Mouse (Mus musculus) lung, adult 2 months (tissue): ENCODE results near the gene Eri3. TPM values are rescaled to one million over a fixed set of nuclear protein-coding genes. Genes with fewer than 3 reads are reported as not detected.
A peak's percentile ranks its signal among the peaks of the same experiment; 100 is the strongest.

Experiments used
- DNase-seq: peaks from one replicate; pipeline ENCODE4 v3.0.0; 2022
- H3K4me1 ChIP-seq: fragments of 200-500 bp; 2 replicates; pipeline ENCODE4 v1.6.1; 2011; ENCODE audit warnings: low read length; ENCODE audit not compliant: control insufficient read depth, insufficient read depth
- H3K4me3 ChIP-seq: fragments of 200-500 bp; replicated peaks from 2 replicates; pipeline ENCODE3; 2011; ENCODE audit warnings: low read depth, mild to moderate bottlenecking, control low read depth, low read length; ENCODE audit errors: extremely low read depth
- CTCF ChIP-seq: fragments of 200-500 bp; IDR thresholded peaks from 2 replicates; pipeline ENCODE4 v1.5.1; 2011; ENCODE audit warnings: mild to moderate bottlenecking, low read length, control low read depth; ENCODE audit not compliant: insufficient read depth
- POLR2A ChIP-seq: fragments of 200-500 bp; IDR thresholded peaks from 2 replicates; pipeline ENCODE4 v1.6.1; 2011; ENCODE audit warnings: low read depth, mild to moderate bottlenecking, control low read depth, low read length, borderline replicate concordance; ENCODE audit errors: extremely low read depth
- WGBS: fragments of 180-500 bp; shearing (Covaris S2); methylation state at CpG from one replicate; pipeline ENCODE4 v1.1.7; 2018; 5-methylcytosine and 5-hydroxymethylcytosine counted together
- polyA plus RNA-seq: library from polyadenylated mRNA; depleted of rRNA; stranded (reverse); fragments of >200 nt; gene quantifications from 2 replicates; pipeline ENCODE4 v1.2.3, GENCODE M21; 2012

Gene Eri3
- polyA plus RNA-seq, 1 experiment: 74.3 TPM

GRCm38 (mm10) chr4:117666054-117666453, 115.9 kb downstream of the Eri3 start:
- TF ChIP-seq POLR2A (no peak), CTCF (no peak)
- WGBS: 83% methylated on average over 8 of the region's 8 CpGs
- H3K4me3 ChIP-seq: no peak overlapping the region
- DNase-seq: no peak
- H3K4me1 ChIP-seq: no peaks in the 10 kb centered on the region

- 81% methylated on average over 7 of the region's 7 CpGs for WGBS
- no peak overlapping the region for H3K4me3 ChIP-seq
- TF ChIP-seq CTCF (no peak), POLR2A (no peak)
These were observed 119.7 kb downstream of the Eri3 start for GRCm38 (mm10) chr4:117669874-117670273.

GRCm38 (mm10) chr4:117672042-117672441, 121.9 kb downstream of the Eri3 start:
- TF ChIP-seq CTCF: no peak
- TF ChIP-seq POLR2A: no peak

More at GRCm38 (mm10) chr4:117669874-117670273, 119.7 kb downstream of the Eri3 start:
- no peaks in the 10 kb centered on the region for H3K4me1 ChIP-seq
- no peak for DNase-seq

GRCm38 (mm10) chr4:117673901-117674300, 123.7 kb downstream of the Eri3 start:
- no peak for TF ChIP-seq CTCF
- no peak for TF ChIP-seq POLR2A
- DNase-seq: no peak
- H3K4me3 ChIP-seq: no peak overlapping the region
- 86% methylated on average over 3 of the region's 3 CpGs for WGBS
- H3K4me1 ChIP-seq: no peaks in the 10 kb centered on the region

More at GRCm38 (mm10) chr4:117672042-117672441, 121.9 kb downstream of the Eri3 start:
- no peaks in the 10 kb centered on the region for H3K4me1 ChIP-seq
- 81% methylated on average over 9 of the region's 9 CpGs for WGBS
- no peak overlapping the region for H3K4me3 ChIP-seq
- DNase-seq: no peak

- Histone ChIP-seq H3K4me3 (no peak overlapping the region), H3K4me1 (no peaks in the 10 kb centered on the region)
- 11% methylated on average over 3 of the region's 3 CpGs for WGBS
- DNase-seq: peak; percentile 71
- peak; percentile 91 for TF ChIP-seq CTCF
- no peak for TF ChIP-seq POLR2A
These were observed 126.7 kb downstream of the Eri3 start for GRCm38 (mm10) chr4:117676903-117677302.

GRCm38 (mm10) chr4:117680963-117681362, 130.8 kb downstream of the Eri3 start:
- H3K4me1 ChIP-seq: no peaks in the 10 kb centered on the region
- TF ChIP-seq CTCF (no peak), POLR2A (no peak)
- no peak overlapping the region for H3K4me3 ChIP-seq
- WGBS: 75% methylated on average over 6 of the region's 6 CpGs
- DNase-seq: no peak

- TF ChIP-seq CTCF (no peak), POLR2A (0 out of 2 replicates have a peak, but pooled peaks have one; percentile 9)
- DNase-seq: peak; percentile 86
- no peaks in the 10 kb centered on the region for H3K4me1 ChIP-seq
- H3K4me3 ChIP-seq: peak within 1 kb of the TSS; percentile 97
- under 1% methylated on average over 33 of the region's 33 CpGs for WGBS
These were observed 131.8 kb downstream of the Eri3 start, which contains the start of gene Dmap1 for GRCm38 (mm10) chr4:117681931-117682461. Dmap1 (minus strand) TSS chr4:117682273.

GRCm38 (mm10) chr4:117682463-117682862, 132.3 kb downstream of the Eri3 start:
- DNase-seq: no peak
- TF ChIP-seq POLR2A (no peak), CTCF (no peak)
- Histone ChIP-seq H3K4me1 (no peaks in the 10 kb centered on the region), H3K4me3 (peak overlapping the region; percentile 97)

- Histone ChIP-seq H3K4me3 (no peak overlapping the region), H3K4me1 (no peaks in the 10 kb centered on the region)
- 60% methylated on average over 6 of the region's 6 CpGs for WGBS
- no peak for DNase-seq
- TF ChIP-seq POLR2A (no peak), CTCF (no peak)
These were observed 133.0 kb downstream of the Eri3 start for GRCm38 (mm10) chr4:117683048-117683768.

GRCm38 (mm10) chr4:117686354-117686753, 136.2 kb downstream of the Eri3 start:
- H3K4me3 ChIP-seq: no peak overlapping the region
- no peak for TF ChIP-seq CTCF
- 77% methylated on average over 4 of the region's 4 CpGs for WGBS
- DNase-seq: no peak
- no peaks in the 10 kb centered on the region for H3K4me1 ChIP-seq
